Mouse (Mus musculus): ENCODE data around the gene Nup210. TPM values are rescaled to one million over a fixed set of nuclear protein-coding genes. Genes with fewer than 3 reads are reported as not detected.

Gene Nup210
- polyA plus RNA-seq, 1 experiment = 1.4 TPM

GRCm38 (mm10) chr6:91120206-91120605, 3.6 kb upstream of the Nup210 start:
- H3K4me1 ChIP-seq (ENCODE audit: control insufficient read depth, insufficient read depth, insufficient read length, low read length) = 0 out of 2 replicates have a peak, but pooled peaks cover 3% of the 10 kb centered on the region
- no peak overlapping the region for H3K27ac ChIP-seq (replicated peaks; ENCODE audit: low read depth, low read length)
- no peak overlapping the region for H3K4me3 ChIP-seq (ENCODE audit: insufficient read depth, low read depth, low read length)

GRCm38 (mm10) chr6:91118526-91118925, 1.9 kb upstream of the Nup210 start:
- Histone ChIP-seq H3K4me3 (ENCODE audit: insufficient read depth, low read depth, low read length) (no peak overlapping the region), H3K27ac (replicated peaks; ENCODE audit: low read depth, low read length) (no peak overlapping the region), H3K4me1 (ENCODE audit: control insufficient read depth, insufficient read depth, insufficient read length, low read length) (0 out of 2 replicates have a peak, but pooled peaks cover 3% of the 10 kb centered on the region)

DNA sequence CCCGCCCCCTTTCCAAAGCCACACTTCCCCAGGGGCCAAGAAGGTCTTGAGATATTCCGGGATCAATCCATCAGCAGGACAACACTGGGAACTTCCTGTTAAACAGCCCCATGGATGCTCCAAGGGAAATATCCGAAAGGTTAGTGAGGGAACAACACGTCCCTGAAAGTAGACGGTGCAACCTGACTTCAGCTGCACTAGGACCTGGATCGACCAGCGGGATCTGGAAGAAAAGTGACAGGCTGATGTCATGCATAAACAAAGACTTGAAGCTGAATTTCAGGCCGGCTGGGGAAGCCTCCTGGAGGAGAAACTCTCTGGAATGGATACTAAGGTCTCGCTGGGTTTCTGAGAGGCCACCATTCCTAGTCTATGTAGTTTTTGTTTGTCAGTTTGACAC, 520 bp upstream of the Nup210 start:
- Histone ChIP-seq H3K4me1 (ENCODE audit: control insufficient read depth, insufficient read depth, insufficient read length, low read length) (0 out of 2 replicates have a peak, but pooled peaks cover 3% of the 10 kb centered on the region), H3K4me3 (ENCODE audit: insufficient read depth, low read depth, low read length) (peak overlapping the region; percentile 79; the same call in 1 of the 2 replicates), H3K27ac (replicated peaks; ENCODE audit: low read depth, low read length) (no peak overlapping the region)

DNA sequence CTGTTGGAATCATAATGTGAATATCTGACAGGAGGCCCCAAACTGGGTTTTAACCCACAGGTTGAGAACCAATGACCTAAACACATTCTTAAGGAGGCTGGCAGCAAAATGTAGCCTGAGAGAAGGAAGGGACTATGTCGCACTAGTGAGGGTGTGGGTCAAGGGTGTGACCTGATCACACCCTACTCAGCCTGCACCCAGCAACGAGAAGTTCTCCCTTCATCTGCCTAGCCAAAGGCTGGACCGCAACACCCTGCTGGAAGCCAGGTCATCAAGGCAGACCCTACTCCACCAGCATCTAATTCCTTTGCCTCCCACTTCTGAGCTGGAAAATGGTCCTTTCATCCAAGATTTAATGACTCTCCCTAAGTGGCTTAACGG, 776 bp downstream of the Nup210 start:
- H3K4me1 ChIP-seq (ENCODE audit: control insufficient read depth, insufficient read depth, insufficient read length, low read length) = 0 out of 2 replicates have a peak, but pooled peaks cover 3% of the 10 kb centered on the region
- peak overlapping the region; percentile 79 for H3K4me3 ChIP-seq (ENCODE audit: insufficient read depth, low read depth, low read length)
- no peak overlapping the region for H3K27ac ChIP-seq (replicated peaks; ENCODE audit: low read depth, low read length)

- 0 out of 2 replicates have a peak, but pooled peaks cover 3% of the 10 kb centered on the region for H3K4me1 ChIP-seq (ENCODE audit: control insufficient read depth, insufficient read depth, insufficient read length, low read length)
- no peak overlapping the region for H3K4me3 ChIP-seq (ENCODE audit: insufficient read depth, low read depth, low read length)
- no peak overlapping the region for H3K27ac ChIP-seq (replicated peaks; ENCODE audit: low read depth, low read length)
Observed at GRCm38 (mm10) chr6:91115158-91115557, 1.5 kb downstream of the Nup210 start.

- Histone ChIP-seq H3K4me1 (ENCODE audit: control insufficient read depth, insufficient read depth, insufficient read length, low read length) (0 out of 2 replicates have a peak, but pooled peaks cover 3% of the 10 kb centered on the region), H3K4me3 (ENCODE audit: insufficient read depth, low read depth, low read length) (no peak overlapping the region), H3K27ac (replicated peaks; ENCODE audit: low read depth, low read length) (no peak overlapping the region)
Observed at GRCm38 (mm10) chr6:91114716-91115115, 1.9 kb downstream of the Nup210 start.

GRCm38 (mm10) chr6:91111954-91112252, 4.7 kb downstream of the Nup210 start:
- Histone ChIP-seq H3K4me3 (ENCODE audit: insufficient read depth, low read depth, low read length) (no peak overlapping the region), H3K4me1 (ENCODE audit: control insufficient read depth, insufficient read depth, insufficient read length, low read length) (peaks cover 3% of the 10 kb centered on the region; the same call in 1 of the 2 replicates), H3K27ac (replicated peaks; ENCODE audit: low read depth, low read length) (no peak overlapping the region)

DNA sequence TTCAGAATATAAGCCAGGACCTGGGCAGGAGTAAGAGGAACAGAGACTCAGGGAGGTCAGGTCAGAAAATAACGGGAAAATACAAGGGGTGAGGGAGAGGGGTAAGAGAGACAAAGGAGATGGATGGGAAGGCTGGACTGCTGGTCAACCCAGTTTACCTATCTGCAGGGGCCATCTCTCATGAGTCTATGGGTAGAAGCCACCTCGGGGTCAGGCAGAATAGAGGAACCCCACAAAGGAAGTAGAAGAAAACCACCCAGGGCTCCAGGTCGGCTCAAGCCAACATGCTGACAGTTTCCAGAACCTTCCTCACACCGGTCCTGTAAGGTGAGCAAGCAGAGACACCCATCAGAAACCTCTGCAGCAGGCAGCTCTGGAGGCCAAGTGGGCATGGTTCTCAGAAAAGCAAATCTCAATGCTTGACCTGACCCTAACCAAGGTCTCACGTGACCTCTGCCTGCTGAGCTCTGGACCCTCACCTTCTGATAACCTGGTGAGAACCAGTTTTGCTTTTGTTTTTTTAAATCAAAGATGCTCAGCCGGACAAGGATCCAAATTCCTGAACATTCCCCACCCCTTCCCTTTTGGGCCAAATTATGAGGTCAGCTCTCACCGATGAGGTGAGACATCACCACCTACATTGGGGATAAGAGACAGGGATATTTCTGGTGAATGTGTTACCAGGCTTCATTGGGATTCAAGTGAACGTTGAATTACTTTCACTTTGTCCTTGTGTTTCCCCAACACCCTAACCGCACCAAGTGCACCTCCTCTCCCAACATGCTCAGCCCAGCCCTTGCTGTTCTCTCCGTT, 5.3 kb downstream of the Nup210 start:
- H3K27ac ChIP-seq (replicated peaks; ENCODE audit: low read depth, low read length) = no peak overlapping the region
- peaks cover 3% of the 10 kb centered on the region; the same call in 1 of the 2 replicates for H3K4me1 ChIP-seq (ENCODE audit: control insufficient read depth, insufficient read depth, insufficient read length, low read length)
- no peak overlapping the region for H3K4me3 ChIP-seq (ENCODE audit: insufficient read depth, low read depth, low read length)

DNA sequence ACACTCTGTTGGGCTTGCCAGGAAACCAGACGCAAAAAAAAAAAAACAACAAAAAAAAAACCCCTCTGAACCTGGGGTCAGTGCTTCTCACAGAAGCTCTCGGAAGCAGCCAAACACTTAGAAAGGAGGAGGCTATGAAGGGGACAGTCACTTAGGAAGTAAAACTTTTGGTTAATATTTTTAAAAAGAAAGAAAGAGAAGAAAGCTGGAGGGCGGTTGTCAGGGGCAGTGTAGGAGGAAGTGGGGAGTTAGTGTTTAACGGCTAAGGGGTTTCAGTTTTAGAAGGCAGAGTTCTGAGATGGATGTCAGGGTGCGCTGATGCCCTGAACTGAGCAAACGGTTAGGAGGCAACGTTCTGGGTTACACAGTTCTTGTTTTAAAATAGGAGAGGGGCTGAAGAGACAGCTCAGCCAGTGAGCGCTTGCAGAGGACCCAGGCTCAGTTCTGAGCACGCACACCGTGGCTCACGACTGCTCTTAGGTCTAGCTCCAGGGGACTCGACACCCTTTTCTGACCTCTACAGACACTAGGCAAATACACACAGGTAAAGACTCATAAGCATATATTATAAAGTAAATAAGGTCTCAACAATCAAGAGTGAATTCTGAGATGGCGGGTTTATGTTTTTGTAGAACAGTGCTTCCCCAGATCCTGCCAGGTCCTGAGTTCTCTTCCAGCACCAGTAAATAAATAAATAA, 6.2 kb downstream of the Nup210 start:
- Histone ChIP-seq H3K27ac (replicated peaks; ENCODE audit: low read depth, low read length) (no peak overlapping the region), H3K4me3 (ENCODE audit: insufficient read depth, low read depth, low read length) (no peak overlapping the region), H3K4me1 (ENCODE audit: control insufficient read depth, insufficient read depth, insufficient read length, low read length) (no peaks in the 10 kb centered on the region; the same call in 1 of the 2 replicates)

DNA sequence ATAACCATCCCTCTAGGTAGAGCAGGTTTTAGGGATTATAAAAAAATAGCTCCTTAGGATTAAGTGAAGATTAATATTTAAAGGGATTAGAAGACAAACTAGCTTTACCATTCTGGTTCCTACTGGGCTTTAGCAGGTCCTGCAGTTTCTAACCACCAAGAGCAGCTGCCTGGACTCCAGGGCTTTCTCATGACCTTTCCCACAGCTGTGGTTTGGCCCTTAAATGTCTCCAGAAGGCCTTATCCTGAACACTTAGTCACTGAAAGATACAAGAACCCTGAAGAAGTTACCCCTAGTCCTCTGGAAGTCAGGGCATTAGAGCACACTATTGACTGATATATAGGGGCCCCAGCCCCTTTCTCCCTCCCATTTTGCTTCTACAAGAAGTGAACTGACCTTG, 7.1 kb downstream of the Nup210 start:
- Histone ChIP-seq H3K4me3 (ENCODE audit: insufficient read depth, low read depth, low read length) (no peak overlapping the region), H3K4me1 (ENCODE audit: control insufficient read depth, insufficient read depth, insufficient read length, low read length) (no peaks in the 10 kb centered on the region; the same call in 1 of the 2 replicates), H3K27ac (replicated peaks; ENCODE audit: low read depth, low read length) (no peak overlapping the region)

- H3K4me1 ChIP-seq (ENCODE audit: control insufficient read depth, insufficient read depth, insufficient read length, low read length) = no peaks in the 10 kb centered on the region; the same call in 1 of the 2 replicates
- no peak overlapping the region for H3K27ac ChIP-seq (replicated peaks; ENCODE audit: low read depth, low read length)
- H3K4me3 ChIP-seq (ENCODE audit: insufficient read depth, low read depth, low read length) = no peak overlapping the region
Observed at GRCm38 (mm10) chr6:91108917-91109450, 7.6 kb downstream of the Nup210 start.

- H3K27ac ChIP-seq (replicated peaks; ENCODE audit: low read depth, low read length) = no peak overlapping the region
- H3K4me3 ChIP-seq (ENCODE audit: insufficient read depth, low read depth, low read length) = no peak overlapping the region
- H3K4me1 ChIP-seq (ENCODE audit: control insufficient read depth, insufficient read depth, insufficient read length, low read length) = no peaks in the 10 kb centered on the region; the same call in 1 of the 2 replicates
Observed at GRCm38 (mm10) chr6:91108301-91108916, 8.2 kb downstream of the Nup210 start.

GRCm38 (mm10) chr6:91105400-91106129, 11.1 kb downstream of the Nup210 start:
- H3K4me1 ChIP-seq (ENCODE audit: control insufficient read depth, insufficient read depth, insufficient read length, low read length) = no peaks in the 10 kb centered on the region; the same call in 1 of the 2 replicates
- H3K27ac ChIP-seq (replicated peaks; ENCODE audit: low read depth, low read length) = no peak overlapping the region

DNA sequence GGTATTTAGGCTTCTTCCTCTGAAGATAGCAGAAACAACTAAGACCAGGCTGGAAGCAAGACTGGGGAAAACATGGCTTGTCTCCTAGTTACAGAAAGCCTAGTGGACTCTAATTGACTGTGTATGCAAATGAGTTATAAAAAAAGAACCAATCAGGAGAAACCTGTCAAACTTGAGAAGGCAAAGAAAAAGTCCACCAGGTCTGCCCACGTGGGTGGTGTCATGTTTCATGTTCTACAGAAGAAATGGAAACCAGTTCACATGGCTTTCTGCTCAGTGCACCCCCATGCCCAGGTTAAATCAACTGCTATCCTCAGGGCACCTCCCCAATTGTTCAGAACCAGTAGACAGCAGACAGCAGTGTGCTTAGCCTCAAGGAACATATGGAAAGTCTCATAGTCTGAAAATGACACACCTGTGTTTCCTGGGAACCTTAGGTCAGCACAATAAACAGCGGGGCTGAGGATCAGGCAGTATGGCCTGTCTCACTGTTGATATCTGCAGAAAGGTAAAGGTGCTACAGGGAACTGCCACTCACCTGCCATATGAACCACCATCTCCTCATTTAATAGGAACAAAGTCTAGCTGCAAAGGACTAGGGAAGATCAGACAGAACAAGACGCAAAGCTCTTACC, 11.7 kb downstream of the Nup210 start:
- Histone ChIP-seq H3K4me1 (ENCODE audit: control insufficient read depth, insufficient read depth, insufficient read length, low read length) (no peaks in the 10 kb centered on the region; the same call in 1 of the 2 replicates), H3K27ac (replicated peaks; ENCODE audit: low read depth, low read length) (no peak overlapping the region), H3K4me3 (ENCODE audit: insufficient read depth, low read depth, low read length) (no peak overlapping the region)

More at GRCm38 (mm10) chr6:91105400-91106129, 11.1 kb downstream of the Nup210 start:
- no peak overlapping the region for H3K4me3 ChIP-seq (ENCODE audit: insufficient read depth, low read depth, low read length)

Data from brown adipose tissue, adult 24 weeks (tissue).